Mouse (Mus musculus) heart, postnatal 0 days (tissue): Measurements from ENCODE around the gene Pheta1. TPM values are rescaled to one million over a fixed set of nuclear protein-coding genes. Genes with fewer than 3 reads are reported as not detected.

Experiments used
- ATAC-seq: fragments of 200-750 bp; cut with Nextera tagmentation; 2 replicates; pipeline ENCODE4 v1.8.0; 2017; ENCODE audit warnings: low read depth, moderate number of reproducible peaks, moderate library complexity; ENCODE audit not compliant: insufficient read depth
- DNase-seq: peaks from one replicate; pipeline ENCODE4 v3.0.0-alpha.2; 2016; ENCODE audit warnings: low spot score
- H3K27ac ChIP-seq: fragments of 300-500 bp; sonication (generic); 2 replicates; pipeline ENCODE4 v1.5.1; 2014; ENCODE audit warnings: low read depth, mild to moderate bottlenecking
- H3K27me3 ChIP-seq: fragments of 300-500 bp; sonication (generic); 2 replicates; pipeline ENCODE4 v1.6.1; 2014; ENCODE audit warnings: low read length, mixed read lengths; ENCODE audit not compliant: control insufficient read depth, insufficient read depth
- H3K36me3 ChIP-seq: fragments of 300-500 bp; sonication (generic); replicated peaks from 2 replicates; pipeline ENCODE4 v1.6.1; 2014; ENCODE audit warnings: low read length, mixed read lengths; ENCODE audit not compliant: control insufficient read depth, insufficient read depth
- H3K4me1 ChIP-seq: fragments of 300-500 bp; sonication (generic); 2 replicates; pipeline ENCODE4 v1.6.1; 2014; ENCODE audit warnings: antibody characterized with exemption; ENCODE audit not compliant: control insufficient read depth, insufficient read depth
- H3K4me2 ChIP-seq: fragments of 300-500 bp; sonication (generic); 2 replicates; pipeline ENCODE4 v1.6.1; 2014; ENCODE audit warnings: low read depth, mild to moderate bottlenecking, low read length, moderate library complexity
- H3K4me3 ChIP-seq: fragments of 300-500 bp; sonication (generic); 2 replicates; pipeline ENCODE4 v1.5.1; 2014; ENCODE audit warnings: low read depth, low read length
- H3K9ac ChIP-seq: fragments of 300-500 bp; sonication (generic); replicated peaks from 2 replicates; pipeline ENCODE4 v1.6.1; 2014; ENCODE audit warnings: low read depth, low read length, mixed read lengths
- H3K9me3 ChIP-seq: fragments of 300-500 bp; sonication (generic); replicated peaks from 2 replicates; pipeline ENCODE4 v1.6.1; 2016; ENCODE audit warnings: low read length; ENCODE audit not compliant: control insufficient read depth
- CTCF ChIP-seq: IDR thresholded peaks from 2 replicates; pipeline ENCODE4 v1.5.1; 2016; ENCODE audit warnings: antibody characterized with exemption, control low read depth, low read depth
- EP300 ChIP-seq: IDR thresholded peaks from 2 replicates; pipeline ENCODE4 v1.6.1; 2016; ENCODE audit warnings: antibody characterized with exemption, low read depth
- WGBS: fragments of 180-500 bp; shearing (Covaris S2); extraction: QIAGEN DNeasy Blood & Tissue Kit; methylation state at CpG from one replicate; pipeline ENCODE4 v1.1.7; 2014; 5-methylcytosine and 5-hydroxymethylcytosine counted together
- polyA plus RNA-seq: library from polyadenylated mRNA; unstranded; fragments of >200 nt; fragmentation: Nextera tagmentation; extraction: Ambion mirVana; gene quantifications from 2 replicates; pipeline ENCODE4 v1.2.1, GENCODE M21; 2015
- total RNA-seq: library from RNA; depleted of rRNA; stranded (reverse); fragments of >200 nt; gene quantifications from 2 replicates; pipeline ENCODE4 v1.2.3, GENCODE M21; 2014; ENCODE audit warnings: low replicate concordance

Pheta1 gene
- total and polyA plus RNA-seq, 2 experiments from 2014 or later = 16.4 to 32.2 TPM

- WGBS = 66% methylated on average over 13 of the region's 13 CpGs
- TF ChIP-seq CTCF (no peak), EP300 (no peak)
- no peak for ATAC-seq
These were observed 40.6 kb downstream of the Pheta1 start for GRCm38 (mm10) chr5:121889375-121889774.

GRCm38 (mm10) chr5:121889819-121890362 is 41.1 kb downstream of the Pheta1 start:
- DNase-seq (no peak), ATAC-seq (no peak)
- Histone ChIP-seq H3K4me3 (no peak overlapping the region), H3K9ac (no peak overlapping the region), H3K9me3 (no peaks in the 10 kb centered on the region), H3K27me3 (no peaks in the 10 kb centered on the region), H3K36me3 (no peaks in the 10 kb centered on the region), H3K27ac (no peak overlapping the region), H3K4me2 (no peak overlapping the region), H3K4me1 (no peaks in the 10 kb centered on the region)
- no peak for TF ChIP-seq EP300
- no peak for TF ChIP-seq CTCF
- WGBS = 79% methylated on average over 9 of the region's 9 CpGs

More at GRCm38 (mm10) chr5:121889375-121889774, 40.6 kb downstream of the Pheta1 start:
- Histone ChIP-seq H3K9ac (no peak overlapping the region), H3K4me1 (no peaks in the 10 kb centered on the region), H3K4me2 (no peak overlapping the region), H3K36me3 (no peaks in the 10 kb centered on the region), H3K27ac (no peak overlapping the region), H3K4me3 (no peak overlapping the region), H3K9me3 (no peaks in the 10 kb centered on the region), H3K27me3 (no peaks in the 10 kb centered on the region)
- DNase-seq = no peak

- no peaks in the 10 kb centered on the region for H3K9me3 ChIP-seq
- H3K4me3 ChIP-seq = no peak overlapping the region
- H3K4me1 ChIP-seq = 0 out of 2 replicates have a peak, but pooled peaks cover 5% of the 10 kb centered on the region
- ATAC-seq (no peak), DNase-seq (no peak)
- no peak overlapping the region for H3K9ac ChIP-seq
- H3K4me2 ChIP-seq = no peak overlapping the region
- no peak overlapping the region for H3K27ac ChIP-seq
- no peaks in the 10 kb centered on the region for H3K36me3 ChIP-seq
- no peaks in the 10 kb centered on the region for H3K27me3 ChIP-seq
- TF ChIP-seq CTCF (no peak), EP300 (no peak)
- WGBS = 92% methylated on average over 7 of the region's 7 CpGs
These were observed 42.1 kb downstream of the Pheta1 start for GRCm38 (mm10) chr5:121890925-121891324.

DNA sequence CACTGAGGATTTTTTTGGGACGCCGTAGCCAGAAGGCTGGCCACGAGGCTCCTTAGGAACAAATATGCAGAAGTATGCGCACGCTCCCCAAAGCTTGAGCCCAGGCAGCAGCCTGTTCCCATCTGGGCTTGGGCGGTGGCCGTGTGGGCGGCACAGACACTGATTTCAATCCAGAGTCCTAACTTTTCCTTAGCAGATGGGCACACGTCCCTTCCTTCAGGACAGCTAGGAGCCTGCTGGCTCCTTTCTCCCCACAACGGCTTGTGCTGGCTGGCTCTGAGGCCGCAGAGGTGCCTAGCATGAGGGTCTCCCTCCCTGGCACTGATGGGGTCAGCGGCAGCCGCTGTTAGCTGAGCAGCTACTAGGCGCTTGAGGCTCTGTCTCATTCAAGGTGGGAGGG is 43.5 kb downstream of the Pheta1 start:
- ATAC-seq = no peak
- TF ChIP-seq EP300 (no peak), CTCF (no peak)
- H3K27ac ChIP-seq = no peak overlapping the region
- H3K4me1 ChIP-seq = 0 out of 2 replicates have a peak, but pooled peaks cover 5% of the 10 kb centered on the region
- no peak for DNase-seq
- no peaks in the 10 kb centered on the region for H3K27me3 ChIP-seq
- no peak overlapping the region for H3K4me3 ChIP-seq
- H3K4me2 ChIP-seq = no peak overlapping the region
- no peaks in the 10 kb centered on the region for H3K9me3 ChIP-seq
- no peaks in the 10 kb centered on the region for H3K36me3 ChIP-seq
- WGBS = 81% methylated on average over 14 of the region's 14 CpGs
- no peak overlapping the region for H3K9ac ChIP-seq

DNA sequence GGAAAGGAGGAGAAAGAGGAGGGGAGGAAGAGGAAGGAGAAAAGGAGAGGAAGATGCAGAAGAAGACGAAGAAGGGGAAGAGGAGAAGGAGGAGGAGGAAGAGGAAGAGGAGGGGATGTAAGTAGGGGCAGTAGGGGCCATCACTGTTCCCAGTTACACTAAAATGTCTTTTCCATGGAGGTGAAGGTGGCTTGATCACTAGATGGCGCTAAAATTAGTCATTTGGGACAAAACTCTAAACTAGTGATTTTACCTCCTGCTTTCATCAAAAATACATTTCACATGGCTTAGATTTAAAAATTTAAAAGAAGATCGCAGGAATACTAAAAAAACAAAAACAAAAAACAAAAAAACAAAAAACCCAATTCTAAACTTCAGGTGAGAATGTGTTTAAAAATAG is 44.8 kb downstream of the Pheta1 start:
- H3K4me1 ChIP-seq = 0 out of 2 replicates have a peak, but pooled peaks cover 5% of the 10 kb centered on the region
- no peaks in the 10 kb centered on the region for H3K9me3 ChIP-seq
- TF ChIP-seq EP300 (no peak), CTCF (peak; percentile 35)
- no peak overlapping the region for H3K4me2 ChIP-seq
- WGBS = 32% methylated on average over 3 of the region's 3 CpGs
- H3K9ac ChIP-seq = no peak overlapping the region
- ATAC-seq (no peak), DNase-seq (no peak)
- H3K36me3 ChIP-seq = no peaks in the 10 kb centered on the region
- H3K27ac ChIP-seq = no peak overlapping the region
- H3K27me3 ChIP-seq = no peaks in the 10 kb centered on the region
- H3K4me3 ChIP-seq = no peak overlapping the region

GRCm38 (mm10) chr5:121894647-121895046 is 45.9 kb downstream of the Pheta1 start:
- ATAC-seq (no peak), DNase-seq (no peak)
- H3K27me3 ChIP-seq = no peaks in the 10 kb centered on the region
- WGBS = 75% methylated on average over 10 of the region's 10 CpGs
- H3K4me1 ChIP-seq = 0 out of 2 replicates have a peak, but pooled peaks cover 5% of the 10 kb centered on the region
- no peaks in the 10 kb centered on the region for H3K36me3 ChIP-seq
- H3K4me2 ChIP-seq = no peak overlapping the region
- no peak overlapping the region for H3K27ac ChIP-seq
- H3K9me3 ChIP-seq = no peaks in the 10 kb centered on the region
- no peak overlapping the region for H3K4me3 ChIP-seq
- no peak for TF ChIP-seq CTCF
- TF ChIP-seq EP300 = no peak
- H3K9ac ChIP-seq = no peak overlapping the region
